Mouse (Mus musculus) hindbrain, postnatal 0 days (tissue): ENCODE data around the gene Paqr8. TPM values are rescaled to one million over a fixed set of nuclear protein-coding genes. Genes with fewer than 3 reads are reported as not detected.

ENCODE experiments used
- ATAC-seq: fragments of 200-750 bp; cut with Nextera tagmentation; 2 replicates; pipeline ENCODE4 v1.8.0; 2017; ENCODE audit warnings: mild to moderate bottlenecking, moderate TSS enrichment, moderate library complexity
- DNase-seq: peaks from one replicate; pipeline ENCODE4 v3.0.0-alpha.2; 2015; ENCODE audit warnings: low spot score
- H3K27ac ChIP-seq: fragments of 300-500 bp; sonication (generic); 2 replicates; pipeline ENCODE4 v1.5.1; 2014; ENCODE audit warnings: mild to moderate bottlenecking
- H3K27me3 ChIP-seq: fragments of 300-500 bp; sonication (generic); 2 replicates; pipeline ENCODE4 v1.6.1; 2014; ENCODE audit warnings: low read length, mixed read lengths; ENCODE audit not compliant: insufficient read depth
- H3K36me3 ChIP-seq: fragments of 300-500 bp; sonication (generic); 2 replicates; pipeline ENCODE4 v1.6.1; 2014; ENCODE audit warnings: low read length, mixed read lengths; ENCODE audit not compliant: insufficient read depth
- H3K4me1 ChIP-seq: fragments of 300-500 bp; sonication (generic); 2 replicates; pipeline ENCODE4 v1.6.1; 2014; ENCODE audit warnings: antibody characterized with exemption, low read length, mixed read lengths; ENCODE audit not compliant: insufficient read depth
- H3K4me2 ChIP-seq: fragments of 300-500 bp; sonication (generic); 2 replicates; pipeline ENCODE4 v1.6.1; 2014; ENCODE audit warnings: low read depth, mild to moderate bottlenecking, low read length, moderate library complexity, mixed read lengths
- H3K4me3 ChIP-seq: fragments of 300-500 bp; sonication (generic); 2 replicates; pipeline ENCODE4 v1.5.1; 2014; ENCODE audit warnings: low read length
- H3K9ac ChIP-seq: fragments of 300-500 bp; sonication (generic); replicated peaks from 2 replicates; pipeline ENCODE4 v1.6.1; 2014; ENCODE audit warnings: mild to moderate bottlenecking, low read length, moderate library complexity, mixed read lengths
- H3K9me3 ChIP-seq: fragments of 300-500 bp; sonication (generic); 2 replicates; pipeline ENCODE4 v1.6.1; 2016; ENCODE audit warnings: low read length, mixed read lengths
- CTCF ChIP-seq: IDR thresholded peaks from 2 replicates; pipeline ENCODE4 v1.5.1; 2016; ENCODE audit warnings: antibody characterized with exemption, control low read depth, low read depth
- WGBS: fragments of 180-500 bp; shearing (Covaris S2); extraction: QIAGEN DNeasy Blood & Tissue Kit; methylation state at CpG from one replicate; pipeline ENCODE4 v1.1.7; 2014; 5-methylcytosine and 5-hydroxymethylcytosine counted together
- polyA plus RNA-seq: library from polyadenylated mRNA; unstranded; fragments of >200 nt; fragmentation: Nextera tagmentation; extraction: Ambion mirVana; gene quantifications from 2 replicates; pipeline ENCODE4 v1.2.1, GENCODE M21; 2015
- total RNA-seq: library from RNA; depleted of rRNA; stranded (reverse); fragments of >200 nt; gene quantifications from 2 replicates; pipeline ENCODE4 v1.2.3, GENCODE M21; 2014; rRNA removed

Gene Paqr8
- total and polyA plus RNA-seq, 2 experiments from 2014 or later: 47.8 to 212 TPM

DNA sequence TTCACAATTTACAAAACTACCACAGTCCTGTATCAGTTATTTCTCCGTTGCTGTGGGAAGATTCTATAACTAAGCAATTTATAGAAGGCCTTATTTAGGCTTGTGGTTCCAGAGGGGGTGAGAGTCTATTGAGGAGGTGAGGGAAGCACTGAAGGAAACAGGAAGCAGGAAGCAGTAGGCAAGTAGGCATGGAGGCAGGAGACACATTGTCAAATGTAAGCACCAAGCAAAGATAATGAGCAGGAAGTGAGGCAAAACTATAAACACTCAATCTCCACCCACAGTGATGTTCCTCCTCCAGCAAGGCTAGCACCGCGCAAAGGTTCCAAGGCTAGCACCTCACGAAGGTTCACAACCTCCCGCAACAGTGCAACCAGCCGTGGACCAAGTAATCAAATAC lies 91.4 kb downstream of the Paqr8 start:
- ATAC-seq (no peak), DNase-seq (no peak)
- Histone ChIP-seq H3K4me1 (no peaks in the 10 kb centered on the region), H3K27me3 (no peaks in the 10 kb centered on the region), H3K36me3 (no peaks in the 10 kb centered on the region), H3K9me3 (no peaks in the 10 kb centered on the region), H3K4me3 (no peak overlapping the region), H3K27ac (no peak overlapping the region), H3K9ac (no peak overlapping the region), H3K4me2 (no peak overlapping the region)
- WGBS: 83% methylated on average over 6 of the region's 6 CpGs
- TF ChIP-seq CTCF: no peak

DNA sequence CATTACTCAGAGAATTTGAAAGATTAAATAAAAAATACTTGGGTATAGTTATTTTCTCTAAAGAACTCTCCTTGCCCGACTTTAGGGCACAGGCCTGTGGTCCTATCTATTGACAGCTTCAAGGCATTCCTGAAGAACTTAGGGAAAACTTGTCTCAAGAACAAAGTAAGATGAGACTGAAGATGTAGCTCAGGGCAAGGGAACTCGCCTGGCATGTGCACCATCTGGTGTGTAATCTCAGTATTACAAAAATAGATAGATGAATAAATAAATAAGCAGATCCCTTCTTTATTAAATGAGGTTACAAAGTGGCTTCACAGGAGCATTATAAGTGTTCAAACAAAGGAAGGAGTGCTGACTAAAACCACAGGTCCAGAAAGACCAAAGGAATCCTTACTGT lies 93.7 kb downstream of the Paqr8 start:
- 75% methylated on average over 2 of the region's 2 CpGs for WGBS
- Histone ChIP-seq H3K4me2 (no peak overlapping the region), H3K27me3 (no peaks in the 10 kb centered on the region), H3K4me3 (no peak overlapping the region), H3K27ac (no peak overlapping the region), H3K36me3 (no peaks in the 10 kb centered on the region), H3K9me3 (no peaks in the 10 kb centered on the region), H3K4me1 (no peaks in the 10 kb centered on the region), H3K9ac (no peak overlapping the region)
- no peak for ATAC-seq
- TF ChIP-seq CTCF: peak; percentile 51
- peak; percentile 30 for DNase-seq

DNA sequence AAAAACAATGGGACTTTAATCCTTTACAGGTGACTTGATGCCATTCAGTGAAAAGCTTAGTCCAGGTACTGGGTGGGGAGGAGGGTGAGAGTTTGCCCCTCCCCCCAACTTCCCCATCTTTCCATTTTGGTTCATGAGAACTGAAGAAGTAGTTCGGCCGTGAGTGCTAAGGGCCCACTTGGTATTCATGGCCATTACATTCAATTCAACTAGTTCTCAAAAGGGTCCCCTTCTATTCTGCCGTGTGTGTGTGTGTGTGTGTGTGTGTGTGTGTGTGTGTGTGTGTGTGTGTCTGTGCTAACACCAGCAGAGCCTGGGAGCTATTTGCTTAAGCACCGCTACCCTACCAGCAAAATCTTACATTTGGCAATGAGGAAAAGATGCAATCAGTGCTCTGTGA lies 94.2 kb downstream of the Paqr8 start:
- H3K4me1 ChIP-seq: no peaks in the 10 kb centered on the region
- H3K36me3 ChIP-seq: no peaks in the 10 kb centered on the region
- H3K9me3 ChIP-seq: no peaks in the 10 kb centered on the region
- no peak overlapping the region for H3K9ac ChIP-seq
- peak; percentile 31 for DNase-seq
- H3K4me2 ChIP-seq: no peak overlapping the region
- H3K27me3 ChIP-seq: no peaks in the 10 kb centered on the region
- no peak for TF ChIP-seq CTCF
- WGBS: 51% methylated on average over 4 of the region's 4 CpGs
- H3K4me3 ChIP-seq: no peak overlapping the region
- H3K27ac ChIP-seq: no peak overlapping the region
- peak; percentile 80 for ATAC-seq

DNA sequence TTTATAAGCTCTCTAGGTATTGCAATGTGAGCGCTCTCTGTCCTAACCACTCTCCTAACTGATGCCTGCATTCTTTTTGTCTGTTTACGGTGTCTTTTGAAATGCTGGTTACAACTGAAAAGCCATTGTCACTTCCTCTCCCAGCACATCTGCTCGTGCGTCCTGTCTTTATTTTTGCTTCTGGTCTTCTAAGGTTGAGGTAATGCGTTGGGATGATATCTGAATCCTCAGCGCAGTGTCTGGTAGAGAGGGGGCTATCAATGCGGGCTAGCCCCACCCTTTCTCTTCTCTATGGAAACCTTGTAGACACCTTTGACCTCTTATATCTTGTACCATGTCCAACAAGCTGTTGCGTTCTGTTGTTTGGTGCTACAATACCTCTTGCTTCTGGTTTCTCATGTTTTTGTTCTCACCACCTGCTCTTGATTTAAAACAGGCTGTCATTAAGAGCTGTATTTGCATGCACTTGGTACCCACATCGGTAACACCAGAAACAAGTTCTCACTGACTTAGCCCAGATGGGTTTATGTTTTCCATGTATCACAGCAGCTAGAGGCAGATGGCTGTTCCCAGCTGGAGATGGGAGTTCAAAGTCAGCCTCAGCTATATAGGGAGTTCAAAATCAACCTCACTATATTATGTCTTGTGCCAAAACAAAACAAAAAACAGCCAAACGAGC lies 96.1 kb downstream of the Paqr8 start:
- ATAC-seq (no peak), DNase-seq (no peak)
- WGBS: 60% methylated on average over 10 of the region's 10 CpGs
- Histone ChIP-seq H3K4me3 (no peak overlapping the region), H3K4me1 (no peaks in the 10 kb centered on the region), H3K27ac (no peak overlapping the region), H3K27me3 (no peaks in the 10 kb centered on the region), H3K9me3 (no peaks in the 10 kb centered on the region), H3K4me2 (no peak overlapping the region), H3K9ac (no peak overlapping the region), H3K36me3 (no peaks in the 10 kb centered on the region)
- TF ChIP-seq CTCF: no peak

Other genes starting within 250 kb of the Paqr8 start
- not detected in 2 replicates for gene Il17a, start 159.7 kb upstream of the Paqr8 start, total RNA-seq
- not detected in 2 replicates for gene Il17a, start 159.7 kb upstream of the Paqr8 start, polyA plus RNA-seq
- not detected in 2 replicates for gene Il17f, start 100.0 kb upstream of the Paqr8 start, total RNA-seq
- gene Il17f, start 100.0 kb upstream of the Paqr8 start, polyA plus RNA-seq: 0.19 TPM in 1 of 2 replicates, not detected in the other
- 23.1 and 39.9 TPM in 2 replicates for gene Mcm3, start 70.3 kb upstream of the Paqr8 start, total RNA-seq
- 17.4 and 18.1 TPM in 2 replicates for gene Mcm3, start 70.3 kb upstream of the Paqr8 start, polyA plus RNA-seq
- 2.7 and 8.1 TPM in 2 replicates for gene Efhc1, start 61.0 kb downstream of the Paqr8 start, total RNA-seq
- gene Efhc1, start 61.0 kb downstream of the Paqr8 start, polyA plus RNA-seq: 3.4 and 3.9 TPM in 2 replicates
- gene Tram2, start 188.6 kb downstream of the Paqr8 start, total RNA-seq: 1.5 and 1.6 TPM in 2 replicates
- gene Tram2, start 188.6 kb downstream of the Paqr8 start, polyA plus RNA-seq: 1.7 and 1.9 TPM in 2 replicates